Mouse (Mus musculus) heart, adult 2 months (tissue): Measurements from ENCODE around the gene Dab1.

Experiments used
- CTCF ChIP-seq: fragments of 200-600 bp; IDR thresholded peaks from 2 replicates; pipeline ENCODE4 v1.8.1; 2022; ENCODE audit warnings: antibody characterized with exemption, mild to moderate bottlenecking, moderate library complexity
- EP300 ChIP-seq: fragments of 200-500 bp; IDR thresholded peaks from 2 replicates; pipeline ENCODE4 v1.6.1; 2011; ENCODE audit warnings: low read depth, low read length, control low read depth; ENCODE audit not compliant: insufficient read depth
- POLR2A ChIP-seq: fragments of 200-500 bp; IDR thresholded peaks from 2 replicates; pipeline ENCODE4 v1.6.1; 2011; ENCODE audit warnings: mild to moderate bottlenecking, low read depth, low read length, control low read depth; ENCODE audit not compliant: insufficient read depth

DNA sequence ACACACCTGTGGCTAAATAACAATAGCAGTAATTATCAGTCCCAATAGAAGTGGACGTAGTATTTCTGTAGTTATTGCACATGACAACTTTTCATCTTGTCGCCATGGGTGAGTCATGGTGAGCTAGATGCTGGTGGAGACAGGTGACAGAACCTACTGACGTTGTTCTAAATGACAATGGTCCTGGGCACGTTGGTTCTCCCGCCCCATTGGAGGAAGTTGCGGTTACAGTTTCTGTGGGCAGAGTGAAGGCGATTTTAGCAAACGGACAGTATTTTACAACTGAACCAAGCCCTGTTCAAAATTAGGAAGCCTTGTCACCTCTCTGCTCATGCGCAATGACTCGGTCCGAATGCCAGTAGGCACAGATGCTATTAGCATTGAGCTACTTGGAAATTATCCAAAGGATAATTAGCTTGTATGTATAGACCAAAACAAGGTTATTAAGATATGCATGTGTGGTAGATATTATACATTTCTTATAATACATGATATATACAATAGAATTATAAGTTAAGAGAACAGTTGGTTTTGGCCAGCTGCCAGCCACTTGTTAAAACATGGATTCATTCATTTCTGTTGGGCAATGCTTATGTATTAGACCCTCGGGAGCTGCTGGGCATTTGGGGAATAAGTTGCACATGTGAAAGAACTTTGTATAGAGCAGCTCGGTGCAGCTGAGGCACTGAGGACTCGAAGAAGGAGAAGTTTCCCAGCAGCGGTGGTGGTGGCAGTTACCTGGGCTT, 1093.4 kb downstream of the Dab1 start:
- TF ChIP-seq CTCF (no peak), POLR2A (no peak), EP300 (no peak)
